Mouse (Mus musculus) lung, embryonic 16.5 days (tissue): ENCODE measurements at regions not wholly inside any gene's neighbourhood (a gene's known extent, or its start where the extent isn't known, plus 50 kb on each side); places are given as distances from the start of the nearest gene placed in this dataset.

Experiments
- ATAC-seq: fragments of 200-750 bp; cut with Nextera tagmentation; 2 replicates; pipeline ENCODE4 v1.8.0; 2017; ENCODE audit warnings: low read depth, mild to moderate bottlenecking, moderate library complexity
- H3K27ac ChIP-seq: fragments of 300-500 bp; sonication (generic); 2 replicates; pipeline ENCODE4 v1.5.1; 2014; ENCODE audit warnings: mild to moderate bottlenecking, control low read depth, low read length
- H3K27me3 ChIP-seq: fragments of 300-500 bp; sonication (generic); 2 replicates; pipeline ENCODE4 v1.6.1; 2014; ENCODE audit warnings: low read depth, low read length, mixed read lengths; ENCODE audit not compliant: control insufficient read depth, insufficient read depth
- H3K36me3 ChIP-seq: fragments of 300-500 bp; sonication (generic); 2 replicates; pipeline ENCODE4 v1.6.1; 2014; ENCODE audit warnings: low read length; ENCODE audit not compliant: control insufficient read depth, insufficient read depth
- H3K4me1 ChIP-seq: fragments of 300-500 bp; sonication (generic); replicated peaks from 2 replicates; pipeline ENCODE4 v1.6.1; 2014; ENCODE audit warnings: low read length, mixed read lengths; ENCODE audit not compliant: control insufficient read depth, insufficient read depth
- H3K4me2 ChIP-seq: fragments of 300-500 bp; sonication (generic); 2 replicates; pipeline ENCODE4 v1.6.1; 2014; ENCODE audit warnings: low read depth, low read length, control low read depth
- H3K4me3 ChIP-seq: fragments of 300-500 bp; sonication (generic); 2 replicates; pipeline ENCODE4 v1.5.1; 2014; ENCODE audit warnings: mild to moderate bottlenecking, low read length, control low read depth
- H3K9ac ChIP-seq: fragments of 300-500 bp; sonication (generic); 2 replicates; pipeline ENCODE4 v1.6.1; 2014; ENCODE audit warnings: low read length, control low read depth
- H3K9me3 ChIP-seq: fragments of 300-500 bp; sonication (generic); 2 replicates; pipeline ENCODE4 v1.6.1; 2016; ENCODE audit warnings: low read length; ENCODE audit not compliant: control insufficient read depth
- WGBS: fragments of 180-500 bp; shearing (Covaris S2); extraction: QIAGEN DNeasy Blood & Tissue Kit; methylation state at CpG from one replicate; pipeline ENCODE4 v1.1.7; 2014; 5-methylcytosine and 5-hydroxymethylcytosine counted together

DNA sequence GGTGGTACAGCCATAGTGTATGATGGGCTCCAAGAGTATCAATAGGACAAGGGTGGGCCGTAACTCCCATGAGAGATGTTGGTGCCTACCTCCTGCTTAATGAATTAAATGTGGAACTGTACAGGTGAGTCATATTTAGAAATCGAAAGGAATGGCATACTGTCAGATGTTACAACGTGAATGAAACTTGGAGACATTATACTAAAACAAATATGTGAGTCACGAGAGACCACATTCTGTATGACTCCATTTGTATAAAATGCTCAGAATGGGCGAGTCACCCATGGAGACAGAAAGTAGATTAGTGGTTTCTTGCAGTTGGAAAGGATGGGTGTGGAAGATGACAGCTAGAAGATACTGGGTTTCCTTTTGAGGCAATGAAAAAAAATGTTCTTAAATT is 340.4 kb upstream of the Gm21798 start:
- Histone ChIP-seq H3K4me2 (no peak overlapping the region), H3K36me3 (no peaks in the 10 kb centered on the region), H3K27me3 (no peaks in the 10 kb centered on the region), H3K4me3 (no peak overlapping the region), H3K9me3 (no peaks in the 10 kb centered on the region), H3K9ac (no peak overlapping the region), H3K27ac (no peak overlapping the region), H3K4me1 (no peaks in the 10 kb centered on the region)
- WGBS, result 78% methylated on average over 5 of the region's 5 CpGs
- no peak for ATAC-seq

DNA sequence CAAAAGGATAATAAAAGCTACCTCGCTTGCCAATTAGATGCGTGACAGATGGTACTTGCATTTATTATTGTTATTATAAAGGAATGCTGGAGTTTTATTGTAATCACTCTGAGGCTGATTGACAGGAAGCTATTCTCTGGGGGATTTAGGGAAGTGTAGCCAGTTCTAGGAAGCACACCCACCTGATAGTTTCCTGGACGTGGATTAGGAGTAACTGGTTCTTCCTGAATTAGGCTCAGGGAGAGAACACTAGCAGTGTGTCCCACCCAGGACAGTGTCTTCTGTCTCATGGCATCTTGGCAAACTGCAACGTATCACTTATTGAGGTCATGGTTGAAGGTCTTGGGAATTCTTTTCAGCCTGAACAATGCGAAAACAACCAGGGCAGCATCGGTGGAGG is 336.9 kb upstream of the Gm21798 start:
- H3K36me3 ChIP-seq, result no peaks in the 10 kb centered on the region
- H3K27ac ChIP-seq, result no peak overlapping the region
- WGBS, result 66% methylated on average over 6 of the region's 6 CpGs
- H3K27me3 ChIP-seq, result no peaks in the 10 kb centered on the region
- H3K4me3 ChIP-seq, result no peak overlapping the region
- H3K4me2 ChIP-seq, result no peak overlapping the region
- H3K9me3 ChIP-seq, result no peaks in the 10 kb centered on the region
- ATAC-seq, result no peak
- H3K4me1 ChIP-seq, result no peaks in the 10 kb centered on the region
- no peak overlapping the region for H3K9ac ChIP-seq

DNA sequence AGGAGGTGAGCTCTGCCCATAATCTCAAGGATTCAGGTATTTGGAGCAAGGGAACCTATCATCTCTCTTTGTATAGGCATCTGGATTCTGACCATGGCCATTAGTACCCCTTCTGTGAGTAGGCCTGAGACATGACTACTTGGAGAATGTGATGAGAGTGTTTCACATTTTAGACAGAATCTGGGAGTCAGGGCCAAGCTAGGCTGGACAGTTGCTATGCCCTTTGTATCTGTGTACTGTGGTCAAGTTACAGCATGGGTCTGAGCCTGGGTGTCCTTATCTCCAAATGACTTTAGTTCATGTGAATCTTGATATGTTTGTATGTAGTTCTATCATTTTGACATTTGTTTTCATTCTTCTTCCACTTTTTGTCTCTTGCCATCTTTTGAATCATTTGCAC is 336.3 kb upstream of the Gm21798 start:
- no peak overlapping the region for H3K9ac ChIP-seq
- no peak overlapping the region for H3K4me3 ChIP-seq
- no peaks in the 10 kb centered on the region for H3K36me3 ChIP-seq
- ATAC-seq, result no peak
- H3K9me3 ChIP-seq, result no peaks in the 10 kb centered on the region
- no peaks in the 10 kb centered on the region for H3K27me3 ChIP-seq
- no peak overlapping the region for H3K4me2 ChIP-seq
- no peak overlapping the region for H3K27ac ChIP-seq
- no peaks in the 10 kb centered on the region for H3K4me1 ChIP-seq

DNA sequence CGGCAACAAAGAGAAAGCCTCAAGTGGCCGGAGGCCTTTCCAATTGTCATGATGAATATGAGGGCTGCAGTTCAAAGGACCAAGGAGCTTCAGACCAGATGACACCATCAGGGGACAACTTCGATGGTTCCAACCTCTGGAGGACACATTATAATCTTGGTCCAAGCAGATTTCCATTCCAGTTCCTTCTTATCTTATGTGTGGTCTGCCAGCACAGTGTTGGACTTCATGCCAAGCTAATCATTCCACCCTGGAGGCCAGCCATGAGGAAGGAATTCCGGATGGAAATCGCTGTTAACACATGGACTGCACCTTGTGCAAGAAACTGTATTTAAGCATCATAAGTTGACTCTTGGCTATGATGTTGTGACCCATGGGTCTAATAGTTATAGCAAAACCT is 334.5 kb upstream of the Gm21798 start:
- no peaks in the 10 kb centered on the region for H3K36me3 ChIP-seq
- H3K9me3 ChIP-seq, result no peaks in the 10 kb centered on the region
- no peak overlapping the region for H3K9ac ChIP-seq
- WGBS, result 66% methylated on average over 5 of the region's 5 CpGs
- ATAC-seq, result no peak
- no peak overlapping the region for H3K4me2 ChIP-seq
- no peak overlapping the region for H3K4me3 ChIP-seq
- no peaks in the 10 kb centered on the region for H3K4me1 ChIP-seq
- H3K27me3 ChIP-seq, result no peaks in the 10 kb centered on the region
- no peak overlapping the region for H3K27ac ChIP-seq

DNA sequence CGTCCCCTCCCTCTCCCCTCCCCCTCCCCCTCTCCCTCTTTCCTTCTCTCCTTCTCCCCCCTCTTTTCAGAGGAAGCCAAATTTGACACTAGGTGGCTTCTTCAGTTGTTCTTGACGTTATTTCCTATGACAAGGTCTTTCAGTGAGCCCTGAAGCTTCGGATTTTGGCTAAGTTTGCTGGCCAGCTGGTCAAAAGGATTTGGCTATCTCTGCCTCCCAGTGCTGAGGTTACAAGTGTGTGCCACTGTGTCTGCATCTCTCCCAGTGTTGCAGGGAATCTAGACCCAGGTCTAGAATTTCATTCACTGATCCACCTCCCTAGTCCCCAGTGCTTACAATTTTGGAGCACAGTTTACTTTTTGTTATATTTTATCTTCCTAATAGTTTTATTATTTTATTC is 329.7 kb upstream of the Gm21798 start:
- 8% methylated on average over 2 of the region's 3 CpGs for WGBS
- Histone ChIP-seq H3K4me2 (no peak overlapping the region), H3K27ac (no peak overlapping the region), H3K27me3 (no peaks in the 10 kb centered on the region), H3K4me1 (no peaks in the 10 kb centered on the region), H3K36me3 (no peaks in the 10 kb centered on the region), H3K9ac (no peak overlapping the region), H3K4me3 (no peak overlapping the region), H3K9me3 (no peaks in the 10 kb centered on the region)
- ATAC-seq, result no peak

DNA sequence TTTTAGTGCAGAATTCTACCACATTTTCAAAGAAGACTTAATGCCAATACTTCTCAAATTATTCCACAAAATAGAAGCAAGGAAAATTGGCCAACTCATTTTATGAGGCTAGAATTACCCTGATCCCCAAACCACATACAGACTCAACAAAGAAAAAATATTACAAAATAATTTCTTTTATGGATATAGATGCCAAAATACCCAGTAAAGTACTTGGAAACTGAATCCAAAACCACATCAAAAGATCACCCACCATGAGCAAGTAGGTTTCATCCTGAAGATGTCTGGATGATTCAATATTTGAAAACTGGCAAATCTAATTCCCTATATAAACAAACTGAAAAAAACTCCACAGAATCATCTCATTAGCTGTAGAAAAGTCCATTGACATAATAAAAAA is 316.7 kb upstream of the Gm21798 start:
- Histone ChIP-seq H3K36me3 (no peaks in the 10 kb centered on the region), H3K4me1 (no peaks in the 10 kb centered on the region), H3K9me3 (no peaks in the 10 kb centered on the region), H3K4me2 (no peak overlapping the region), H3K27ac (no peak overlapping the region), H3K4me3 (no peak overlapping the region), H3K27me3 (no peaks in the 10 kb centered on the region), H3K9ac (no peak overlapping the region)
- no peak for ATAC-seq

DNA sequence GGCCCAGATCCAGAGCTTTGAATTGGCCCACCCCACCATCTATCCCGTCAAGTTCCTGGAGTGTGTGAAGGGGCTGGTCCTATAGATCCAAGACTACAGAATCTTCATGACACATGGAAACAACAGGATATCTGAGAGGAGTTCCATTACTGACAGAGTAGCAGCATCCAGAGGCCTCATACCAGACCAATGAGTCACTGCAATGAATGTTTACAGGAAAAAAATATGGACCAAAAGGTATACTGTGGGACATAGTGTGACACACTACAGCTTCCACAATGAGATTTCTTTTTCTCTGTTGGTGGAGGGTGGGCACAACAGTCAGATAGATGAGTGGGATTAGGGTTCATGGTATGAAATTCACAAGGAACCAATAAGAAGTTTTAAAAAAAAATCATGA is 316.0 kb upstream of the Gm21798 start:
- ATAC-seq, result no peak
- no peaks in the 10 kb centered on the region for H3K27me3 ChIP-seq
- no peak overlapping the region for H3K4me3 ChIP-seq
- H3K9me3 ChIP-seq, result no peaks in the 10 kb centered on the region
- H3K27ac ChIP-seq, result no peak overlapping the region
- H3K4me2 ChIP-seq, result no peak overlapping the region
- H3K36me3 ChIP-seq, result no peaks in the 10 kb centered on the region
- 82% methylated on average over 1 of the region's 1 CpGs for WGBS
- H3K9ac ChIP-seq, result no peak overlapping the region
- no peaks in the 10 kb centered on the region for H3K4me1 ChIP-seq

DNA sequence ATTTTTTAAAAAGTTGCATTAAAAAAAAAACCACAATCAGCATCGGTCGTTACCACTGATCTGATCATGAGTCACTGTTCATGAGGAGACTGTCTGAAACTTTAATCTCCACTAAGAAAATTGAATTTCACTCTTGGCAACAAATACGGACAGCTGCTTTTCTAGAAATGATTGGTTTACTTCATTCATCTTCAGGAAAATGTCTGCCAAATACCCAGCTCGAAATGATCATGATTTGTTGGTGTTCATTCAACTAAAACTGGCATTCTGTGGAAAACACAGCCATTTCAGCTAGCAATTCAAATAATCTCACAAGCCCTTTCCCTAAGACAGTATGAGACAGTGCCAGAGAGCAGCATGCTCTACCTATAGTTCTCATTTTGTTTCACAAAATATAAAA is 312.7 kb upstream of the Gm21798 start:
- Histone ChIP-seq H3K36me3 (no peaks in the 10 kb centered on the region), H3K9me3 (no peaks in the 10 kb centered on the region), H3K27ac (no peak overlapping the region), H3K4me1 (no peaks in the 10 kb centered on the region), H3K9ac (no peak overlapping the region), H3K27me3 (no peaks in the 10 kb centered on the region), H3K4me3 (no peak overlapping the region), H3K4me2 (no peak overlapping the region)
- ATAC-seq, result no peak
- WGBS, result 86% methylated on average over 4 of the region's 4 CpGs

DNA sequence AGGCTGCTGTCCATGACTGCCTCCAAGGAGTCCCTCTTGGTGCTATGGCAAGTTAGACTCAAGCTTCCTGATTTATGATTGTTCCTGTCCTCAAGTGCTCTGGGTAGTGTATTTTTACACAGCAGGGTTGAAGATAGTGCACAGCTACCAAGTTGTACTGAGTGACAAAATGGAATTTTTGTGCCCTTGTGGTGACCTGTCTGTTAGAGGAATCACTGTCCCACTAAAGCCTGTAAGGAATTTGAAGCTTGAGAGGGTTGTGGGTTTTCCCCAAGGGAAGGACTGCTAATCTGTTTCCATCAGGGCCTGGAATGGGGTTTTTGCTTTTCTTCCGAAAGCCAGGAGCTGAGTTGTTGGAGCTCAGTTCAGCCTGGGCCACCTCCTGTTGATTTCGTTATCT is 306.8 kb upstream of the Gm21798 start:
- Histone ChIP-seq H3K36me3 (no peaks in the 10 kb centered on the region), H3K4me1 (no peaks in the 10 kb centered on the region), H3K9me3 (no peaks in the 10 kb centered on the region), H3K9ac (no peak overlapping the region), H3K27ac (no peak overlapping the region), H3K27me3 (no peaks in the 10 kb centered on the region), H3K4me3 (no peak overlapping the region), H3K4me2 (no peak overlapping the region)
- ATAC-seq, result no peak
- WGBS, result 73% methylated on average over 2 of the region's 2 CpGs

DNA sequence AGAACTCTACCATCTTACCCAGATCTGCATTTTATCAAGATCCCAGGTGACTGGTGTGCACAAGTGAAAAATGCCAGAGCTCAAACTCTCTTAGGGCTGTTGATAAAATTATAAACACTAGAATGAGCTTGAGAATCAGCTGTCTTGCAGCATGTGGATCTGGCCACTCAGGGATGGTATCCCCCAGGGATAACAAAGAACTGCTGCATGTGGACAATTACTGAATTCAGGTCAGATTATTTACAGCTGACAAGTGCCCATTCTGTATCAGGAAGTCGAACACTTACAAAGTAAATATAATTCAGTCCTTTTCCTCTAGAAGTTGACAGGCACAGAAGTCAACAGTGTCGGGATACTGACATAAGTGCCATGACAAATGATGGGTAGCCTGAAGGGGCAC is 306.3 kb upstream of the Gm21798 start:
- Histone ChIP-seq H3K4me1 (no peaks in the 10 kb centered on the region), H3K9ac (no peak overlapping the region), H3K9me3 (no peaks in the 10 kb centered on the region), H3K4me3 (no peak overlapping the region), H3K27me3 (no peaks in the 10 kb centered on the region), H3K27ac (no peak overlapping the region), H3K4me2 (no peak overlapping the region), H3K36me3 (no peaks in the 10 kb centered on the region)
- 29% methylated on average over 2 of the region's 2 CpGs for WGBS
- no peak for ATAC-seq
